ENCODE assay signal across 20 mouse cellular contexts in genomic region chr14:31193791-31194190, GRCm38 (mm10). TPM values are rescaled to one million over a fixed set of nuclear protein-coding genes. Genes with fewer than 3 reads are reported as not detected.
A peak's percentile ranks its signal among the peaks of the same experiment; 100 is the strongest.
DNase-seq lines count a peak whose midpoint lies in the region; ATAC-seq and TF ChIP-seq lines count a peak whose summit lies in the region.
"Had no signal": no experiment of that assay in that cellular context is flagged by ENCODE, and none has a peak within 500 bp of the region (broad histone marks: within the 10 kb centered on the region; RNA-seq: fewer than 3 reads in every experiment).

No protein-coding gene starts in this region.

- H3K27ac ChIP-seq in cerebellum, adult 2 months (ENCODE audit: insufficient read depth, low read length), result 0 out of 2 replicates have a peak overlapping the region, but pooled peaks have one; percentile 4
- no peak overlapping the region; the same call in 1 of the 2 replicates for H3K27ac ChIP-seq in forebrain, postnatal 0 days (ENCODE audit: low read depth, low read length)
- no peak overlapping the region for H3K27ac ChIP-seq in forebrain, embryonic 11.5 days (ENCODE audit: low read depth, low read length)
- no peak overlapping the region for H3K27ac ChIP-seq in hindbrain, postnatal 0 days
- no peak overlapping the region for H3K27ac ChIP-seq in hindbrain, embryonic 10.5 days
- H3K27ac ChIP-seq: limb, embryonic 13.5 days; liver, embryonic 15.5 days; stomach, embryonic 15.5 days had no signal

- H3K9ac ChIP-seq in forebrain, postnatal 0 days, result no peak overlapping the region
- no peak overlapping the region for H3K9ac ChIP-seq in forebrain, embryonic 11.5 days (ENCODE audit: low read length)
- H3K9ac ChIP-seq in hindbrain, postnatal 0 days (replicated peaks; ENCODE audit: low read length), result no peak overlapping the region
- H3K9ac ChIP-seq: limb, embryonic 13.5 days; liver, embryonic 15.5 days; stomach, embryonic 15.5 days had no signal

- no peak for TF ChIP-seq CTCF in cerebellum, adult 2 months (IDR thresholded peaks at IDR 0.05; ENCODE audit: borderline replicate concordance, insufficient read depth, low read depth, low read length)
- no peak for TF ChIP-seq CTCF in forebrain, postnatal 0 days (IDR thresholded peaks at IDR 0.05; ENCODE audit: low read depth)
- no peak for TF ChIP-seq CTCF in hindbrain, postnatal 0 days (IDR thresholded peaks at IDR 0.05; ENCODE audit: low read depth)

- H3K27me3 ChIP-seq in cerebellum, adult 2 months (ENCODE audit: control insufficient read depth, insufficient read depth, low read length), result no peaks in the 10 kb centered on the region
- no peaks in the 10 kb centered on the region for H3K27me3 ChIP-seq in forebrain, postnatal 0 days (ENCODE audit: insufficient read depth, low read length)
- no peaks in the 10 kb centered on the region for H3K27me3 ChIP-seq in forebrain, embryonic 11.5 days (ENCODE audit: control insufficient read depth, insufficient read depth, low read length)
- no peaks in the 10 kb centered on the region for H3K27me3 ChIP-seq in hindbrain, postnatal 0 days (ENCODE audit: insufficient read depth, low read length)
- H3K27me3 ChIP-seq in hindbrain, embryonic 10.5 days (ENCODE audit: insufficient read depth, poor library complexity, severe bottlenecking), result no peaks in the 10 kb centered on the region
- H3K27me3 ChIP-seq: limb, embryonic 13.5 days; liver, embryonic 15.5 days; stomach, embryonic 15.5 days had no signal

- H3K4me3 ChIP-seq in cerebellum, adult 2 months (replicated peaks; ENCODE audit: insufficient read depth, low read depth, low read length), result no peak overlapping the region
- no peak overlapping the region for H3K4me3 ChIP-seq in forebrain, postnatal 0 days (ENCODE audit: low read depth, low read length)
- no peak overlapping the region for H3K4me3 ChIP-seq in forebrain, embryonic 11.5 days (ENCODE audit: low read depth, low read length)
- no peak overlapping the region for H3K4me3 ChIP-seq in hindbrain, postnatal 0 days (ENCODE audit: low read length)
- no peak overlapping the region for H3K4me3 ChIP-seq in hindbrain, embryonic 10.5 days
- H3K4me3 ChIP-seq: erythroblast, embryonic 14.5 days; limb, embryonic 13.5 days; liver, embryonic 15.5 days; stomach, embryonic 15.5 days had no signal

- H3K36me3 ChIP-seq in forebrain, postnatal 0 days (ENCODE audit: insufficient read depth), result peaks cover 57% of the 10 kb centered on the region
- peaks cover 26% of the 10 kb centered on the region for H3K36me3 ChIP-seq in forebrain, embryonic 11.5 days (ENCODE audit: control insufficient read depth, insufficient read depth, low read length)
- peaks cover 45% of the 10 kb centered on the region for H3K36me3 ChIP-seq in hindbrain, postnatal 0 days (ENCODE audit: insufficient read depth, low read length)
- peaks cover 100% of the 10 kb centered on the region for H3K36me3 ChIP-seq in hindbrain, embryonic 10.5 days

- peak; percentile 23; the same call in 1 of the 2 replicates for ATAC-seq in forebrain, postnatal 0 days
- no peak for ATAC-seq in forebrain, embryonic 11.5 days (replicated peaks; ENCODE audit: low FRiP score)
- ATAC-seq in hindbrain, postnatal 0 days, result no peak

- 19% methylated on average over 7 of the region's 7 CpGs for WGBS in cerebellum, adult 2 months
- WGBS in forebrain, postnatal 0 days, result 58% methylated on average over 7 of the region's 7 CpGs
- 91% methylated on average over 7 of the region's 7 CpGs for WGBS in forebrain, embryonic 11.5 days
- 64% methylated on average over 7 of the region's 7 CpGs for WGBS in hindbrain, postnatal 0 days
- WGBS in hindbrain, embryonic 10.5 days, result 91% methylated on average over 7 of the region's 7 CpGs

- TF ChIP-seq POLR2A in cerebellum, adult 2 months (IDR thresholded peaks at IDR 0.05; ENCODE audit: borderline replicate concordance, insufficient read depth, low read length), result no peak

- peaks cover 42% of the 10 kb centered on the region for H3K4me1 ChIP-seq in cerebellum, adult 2 months (ENCODE audit: control insufficient read depth, insufficient read depth, low read length)
- H3K4me1 ChIP-seq in forebrain, postnatal 0 days (ENCODE audit: insufficient read depth), result no peaks in the 10 kb centered on the region
- H3K4me1 ChIP-seq in forebrain, embryonic 11.5 days (replicated peaks; ENCODE audit: control insufficient read depth, insufficient read depth, low read length), result 0 out of 2 replicates have a peak, but pooled peaks cover 2% of the 10 kb centered on the region
- no peaks in the 10 kb centered on the region for H3K4me1 ChIP-seq in hindbrain, postnatal 0 days (ENCODE audit: insufficient read depth, low read length)
- H3K4me1 ChIP-seq in hindbrain, embryonic 10.5 days (replicated peaks), result no peaks in the 10 kb centered on the region; the same call in 1 of the 2 replicates
- H3K4me1 ChIP-seq: limb, embryonic 13.5 days had no signal

- peak in 1 of 2 experiments; percentile 57 for DNase-seq in cerebellum, adult 2 months
- no peak for DNase-seq in cerebellum, adult 11 months
- no peak for DNase-seq in forebrain, postnatal 0 days
- DNase-seq in forebrain, embryonic 11.5 days (ENCODE audit: low spot score), result no peak
- DNase-seq in hindbrain, postnatal 0 days (ENCODE audit: low spot score), result peak; percentile 25
- DNase-seq in hindbrain, embryonic 10.5 days (ENCODE audit: low spot score), result no peak
- peak; percentile 17 for DNase-seq in retina, postnatal 1 day
- DNase-seq in retina, embryonic 14.5 days (ENCODE audit: low spot score), result no peak
- DNase-seq: heart, postnatal 4 days; kidney, adult 18-20 months; kidney, postnatal 10 days; midbrain, embryonic 14.5 days; right cerebral cortex, postnatal 14 days; thymus, adult 2 months had no signal

- H3K9me3 ChIP-seq in forebrain, postnatal 0 days (ENCODE audit: low read length), result no peaks in the 10 kb centered on the region
- H3K9me3 ChIP-seq in forebrain, embryonic 11.5 days (ENCODE audit: control insufficient read depth, low read length), result no peaks in the 10 kb centered on the region
- no peaks in the 10 kb centered on the region for H3K9me3 ChIP-seq in hindbrain, postnatal 0 days (ENCODE audit: low read length)
- H3K9me3 ChIP-seq in hindbrain, embryonic 10.5 days, result no peaks in the 10 kb centered on the region
- H3K9me3 ChIP-seq: limb, embryonic 13.5 days; liver, embryonic 15.5 days; stomach, embryonic 15.5 days had no signal

- no peak overlapping the region for H3K4me2 ChIP-seq in forebrain, postnatal 0 days (ENCODE audit: low read depth)
- H3K4me2 ChIP-seq in forebrain, embryonic 11.5 days (ENCODE audit: low read depth, low read length, severe bottlenecking), result no peak overlapping the region
- no peak overlapping the region for H3K4me2 ChIP-seq in hindbrain, postnatal 0 days (ENCODE audit: low read depth, low read length)
- H3K4me2 ChIP-seq: limb, embryonic 13.5 days; liver, embryonic 15.5 days; stomach, embryonic 15.5 days had no signal

RNA-seq across cellular contexts. Expression of gene Tnnc1, which starts 14.3 kb away (rescaled TPM):
- polyA plus RNA-seq in cerebellum, adult 2 months (2012; rRNA removed), result 6.1 and 7.6 TPM in 2 replicates
- total RNA-seq in forebrain, postnatal 0 days (2014; rRNA removed), result 1.2 and 2.4 TPM in 2 replicates
- polyA plus RNA-seq in forebrain, postnatal 0 days (2015; fragmentation: Nextera tagmentation; extraction: Ambion mirVana), result 2.4 and 3.0 TPM in 2 replicates
- polyA plus RNA-seq in forebrain, embryonic 11.5 days (2014; fragmentation: Nextera tagmentation; extraction: Ambion mirVana), result 0.59 and 0.83 TPM in 2 replicates
- 0.68 and 1.6 TPM in 2 replicates for total RNA-seq in hindbrain, postnatal 0 days (2014; rRNA removed)
- 2.9 and 3.0 TPM in 2 replicates for polyA plus RNA-seq in hindbrain, postnatal 0 days (2015; fragmentation: Nextera tagmentation; extraction: Ambion mirVana)
- 1.5 and 4.3 TPM in 2 replicates for polyA plus RNA-seq in hindbrain, embryonic 10.5 days (2016; fragmentation: Nextera tagmentation; extraction: Ambion mirVana)
- total RNA-seq: common myeloid progenitor, adult 5-6 weeks; MEL had no signal

RNA-seq across cellular contexts. Expression of gene Nisch, which starts 23.0 kb away (rescaled TPM):
- 292 and 304 TPM in 2 replicates for polyA plus RNA-seq in cerebellum, adult 2 months (2012; rRNA removed)
- total RNA-seq in forebrain, postnatal 0 days (2014; rRNA removed), result 211 and 300 TPM in 2 replicates
- 148 and 199 TPM in 2 replicates for polyA plus RNA-seq in forebrain, postnatal 0 days (2015; fragmentation: Nextera tagmentation; extraction: Ambion mirVana)
- polyA plus RNA-seq in forebrain, embryonic 11.5 days (2014; fragmentation: Nextera tagmentation; extraction: Ambion mirVana), result 399 and 407 TPM in 2 replicates
- total RNA-seq in hindbrain, postnatal 0 days (2014; rRNA removed), result 281 and 419 TPM in 2 replicates
- polyA plus RNA-seq in hindbrain, postnatal 0 days (2015; fragmentation: Nextera tagmentation; extraction: Ambion mirVana), result 234 and 243 TPM in 2 replicates
- 432 and 459 TPM in 2 replicates for polyA plus RNA-seq in hindbrain, embryonic 10.5 days (2016; fragmentation: Nextera tagmentation; extraction: Ambion mirVana)

RNA-seq across cellular contexts. Expression of gene Sema3g, which starts 23.9 kb away (rescaled TPM):
- 3.0 and 3.2 TPM in 2 replicates for polyA plus RNA-seq in cerebellum, adult 2 months (2012; rRNA removed)
- 2.2 and 3.7 TPM in 2 replicates for total RNA-seq in forebrain, postnatal 0 days (2014; rRNA removed)
- 0.23 and 0.31 TPM in 2 replicates for polyA plus RNA-seq in forebrain, postnatal 0 days (2015; fragmentation: Nextera tagmentation; extraction: Ambion mirVana)
- 0.13 and 0.16 TPM in 2 replicates for polyA plus RNA-seq in forebrain, embryonic 11.5 days (2014; fragmentation: Nextera tagmentation; extraction: Ambion mirVana)
- 2.9 and 4.9 TPM in 2 replicates for total RNA-seq in hindbrain, postnatal 0 days (2014; rRNA removed)
- 0.33 and 0.38 TPM in 2 replicates for polyA plus RNA-seq in hindbrain, postnatal 0 days (2015; fragmentation: Nextera tagmentation; extraction: Ambion mirVana)
- 0.78 and 0.91 TPM in 2 replicates for polyA plus RNA-seq in hindbrain, embryonic 10.5 days (2016; fragmentation: Nextera tagmentation; extraction: Ambion mirVana)
- total RNA-seq: common myeloid progenitor, adult 5-6 weeks had no signal
- polyA plus RNA-seq: erythroblast, embryonic 14.5 days had no signal

RNA-seq across cellular contexts. Expression of gene Stab1, which starts 25.4 kb away (rescaled TPM):
- polyA plus RNA-seq in cerebellum, adult 2 months (2012; rRNA removed), result 8.6 and 9.6 TPM in 2 replicates
- 21.9 and 23.3 TPM in 2 replicates for total RNA-seq in forebrain, postnatal 0 days (2014; rRNA removed)
- 7.7 and 11.4 TPM in 2 replicates for polyA plus RNA-seq in forebrain, postnatal 0 days (2015; fragmentation: Nextera tagmentation; extraction: Ambion mirVana)
- 21.8 and 27.1 TPM in 2 replicates for polyA plus RNA-seq in forebrain, embryonic 11.5 days (2014; fragmentation: Nextera tagmentation; extraction: Ambion mirVana)
- total RNA-seq in hindbrain, postnatal 0 days (2014; rRNA removed), result 31.2 and 35.4 TPM in 2 replicates
- 10.5 and 11.5 TPM in 2 replicates for polyA plus RNA-seq in hindbrain, postnatal 0 days (2015; fragmentation: Nextera tagmentation; extraction: Ambion mirVana)
- polyA plus RNA-seq in hindbrain, embryonic 10.5 days (2016; fragmentation: Nextera tagmentation; extraction: Ambion mirVana), result 23.0 and 25.7 TPM in 2 replicates
- total RNA-seq: common myeloid progenitor, adult 5-6 weeks had no signal

RNA-seq across cellular contexts. Expression of gene Phf7, which starts 57.3 kb away (rescaled TPM):
- 6.5 and 7.8 TPM in 2 replicates for polyA plus RNA-seq in cerebellum, adult 2 months (2012; rRNA removed)
- 7.1 and 8.6 TPM in 2 replicates for total RNA-seq in forebrain, postnatal 0 days (2014; rRNA removed)
- 12.2 and 12.9 TPM in 2 replicates for polyA plus RNA-seq in forebrain, postnatal 0 days (2015; fragmentation: Nextera tagmentation; extraction: Ambion mirVana)
- polyA plus RNA-seq in forebrain, embryonic 11.5 days (2014; fragmentation: Nextera tagmentation; extraction: Ambion mirVana), result 14.3 and 14.4 TPM in 2 replicates
- total RNA-seq in hindbrain, postnatal 0 days (2014; rRNA removed), result 4.1 and 5.3 TPM in 2 replicates
- 8.8 and 11.0 TPM in 2 replicates for polyA plus RNA-seq in hindbrain, postnatal 0 days (2015; fragmentation: Nextera tagmentation; extraction: Ambion mirVana)
- polyA plus RNA-seq in hindbrain, embryonic 10.5 days (2016; fragmentation: Nextera tagmentation; extraction: Ambion mirVana), result 12.7 and 13.1 TPM in 2 replicates

Comparison
In these comparisons a context has a peak if more than half of its experiments do, and no peak if none do; other contexts are left out.
1. DNase-seq: peak in hindbrain, postnatal 0 days (single experiment) and retina, postnatal 1 day (single experiment); none in cerebellum, adult 11 months (single experiment), forebrain, postnatal 0 days (single experiment), forebrain, embryonic 11.5 days (single experiment), hindbrain, embryonic 10.5 days (single experiment) and retina, embryonic 14.5 days (single experiment).